Mouse (Mus musculus): Measurements from ENCODE around the gene Epb41l4b.
A peak's percentile ranks its signal among the peaks of the same experiment; 100 is the strongest.

Epb41l4b gene

DNA sequence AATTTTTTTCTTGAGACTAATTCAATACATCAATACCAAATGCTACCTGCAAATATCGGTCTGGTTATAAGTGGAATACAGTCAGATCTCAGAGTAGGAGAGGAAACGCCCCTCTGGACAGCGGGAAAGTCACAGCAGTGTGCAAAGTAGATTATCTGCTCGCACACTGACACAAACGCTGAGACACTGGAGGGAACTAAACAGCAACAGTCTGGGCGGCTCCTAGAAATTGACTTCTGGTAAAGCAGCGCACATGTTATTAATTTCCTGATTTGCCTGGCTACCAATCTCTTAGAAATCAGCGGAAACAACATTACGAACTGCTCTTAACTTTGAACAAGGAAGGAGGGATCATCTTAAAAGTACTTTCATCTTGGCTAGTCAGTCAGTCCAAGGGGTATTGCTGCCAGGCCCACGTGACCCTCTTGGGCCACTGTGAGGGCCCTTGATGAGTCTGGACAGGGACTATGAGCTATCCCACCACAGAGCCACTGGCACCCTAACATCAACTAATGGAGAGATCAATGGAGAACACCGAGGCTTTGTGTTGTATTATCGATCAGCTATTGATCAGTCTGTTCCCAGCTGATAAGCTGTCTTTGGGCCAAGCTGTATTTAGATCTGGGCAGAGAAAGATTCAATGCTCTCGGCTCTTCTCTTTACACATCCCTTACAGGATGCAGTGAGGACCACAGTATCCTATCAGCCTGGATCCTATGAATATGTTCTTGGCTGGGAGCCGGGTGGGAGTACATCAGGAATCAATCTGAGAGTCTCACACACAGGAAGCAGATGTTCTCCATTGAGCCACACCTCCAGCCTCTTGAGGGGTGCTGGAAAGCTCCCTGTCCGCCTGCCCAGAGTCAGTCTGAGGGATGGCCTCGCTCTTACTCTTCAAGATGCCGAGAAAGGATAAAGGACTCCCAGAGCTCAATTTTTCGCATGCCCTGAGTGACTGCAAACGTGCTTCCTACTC, 28.3 kb downstream of the Epb41l4b start:
- DNase-seq (ENCODE audit: extremely low spot score): no peak

- no peak for DNase-seq (ENCODE audit: extremely low spot score)
Observed at GRCm38 (mm10) chr4:57113472-57114216, 29.6 kb downstream of the Epb41l4b start.

DNA sequence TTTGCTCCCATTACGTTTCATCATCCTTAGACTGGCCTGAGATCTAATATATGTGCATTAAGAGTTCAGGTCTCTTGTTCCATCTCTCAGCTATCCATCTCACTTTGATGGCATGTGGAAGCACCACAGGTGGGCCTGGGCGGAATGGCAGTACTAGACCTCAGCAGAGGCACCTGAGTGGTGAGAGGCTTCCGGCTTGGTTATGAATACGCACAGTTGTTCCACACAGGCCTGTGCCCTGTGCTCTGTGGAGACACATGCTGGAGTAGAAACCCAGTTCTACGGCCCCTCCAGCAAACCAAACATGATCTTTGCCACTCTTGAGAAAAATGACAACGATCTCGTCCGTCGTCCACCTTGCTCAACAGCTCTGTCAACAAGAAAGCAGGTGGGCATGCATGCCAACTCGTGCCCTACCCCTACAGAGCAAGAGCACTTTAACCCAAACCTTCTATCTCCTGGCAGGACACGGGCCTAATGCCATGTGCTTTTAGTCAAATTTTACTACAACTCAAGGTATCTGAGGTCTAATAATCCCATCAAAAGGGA, 31.2 kb downstream of the Epb41l4b start:
- DNase-seq (ENCODE audit: extremely low spot score): no peak

DNA sequence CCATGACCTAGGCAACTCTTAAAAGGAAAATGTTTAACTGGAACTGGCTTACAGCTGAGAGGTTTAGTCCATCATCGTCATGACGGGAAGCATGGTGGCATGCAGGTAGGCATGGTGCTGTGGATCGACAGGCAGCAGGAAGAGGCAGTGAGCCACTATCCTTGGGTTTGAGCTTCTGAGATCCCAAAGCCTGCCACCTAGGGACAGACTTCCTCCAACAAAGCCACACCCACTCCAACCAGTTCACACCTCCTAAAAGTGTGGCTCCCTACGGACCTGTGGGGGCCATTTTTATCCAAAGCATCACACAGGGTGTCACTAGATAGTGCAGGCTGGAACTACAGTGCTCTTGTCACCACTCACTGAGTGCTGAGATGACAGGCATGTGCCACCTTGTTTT, 31.8 kb downstream of the Epb41l4b start:
- DNase-seq (ENCODE audit: extremely low spot score): no peak

DNA sequence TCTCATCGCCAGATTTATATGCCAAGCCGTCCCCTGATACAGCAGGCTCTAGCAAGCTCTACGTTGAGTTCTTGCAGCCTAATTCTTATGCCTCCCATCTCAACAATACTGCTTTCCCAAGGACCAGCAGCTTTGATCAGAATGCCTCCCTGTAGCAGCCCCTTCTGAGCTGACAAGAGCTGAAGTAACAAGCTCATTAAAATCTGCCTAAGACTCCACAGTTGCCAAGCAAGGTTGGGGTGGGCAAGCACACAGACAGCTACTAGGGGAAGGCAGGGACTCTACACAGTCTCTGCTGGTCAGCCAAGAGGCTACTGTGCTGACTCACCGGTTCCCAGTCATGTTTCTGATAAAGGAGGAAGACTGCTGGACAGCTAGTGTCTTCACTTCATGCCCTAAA, 33.7 kb downstream of the Epb41l4b start:
- no peak for DNase-seq (ENCODE audit: extremely low spot score)

- DNase-seq (ENCODE audit: extremely low spot score): no peak
Observed at GRCm38 (mm10) chr4:57105339-57105738, 37.9 kb downstream of the Epb41l4b start.

DNA sequence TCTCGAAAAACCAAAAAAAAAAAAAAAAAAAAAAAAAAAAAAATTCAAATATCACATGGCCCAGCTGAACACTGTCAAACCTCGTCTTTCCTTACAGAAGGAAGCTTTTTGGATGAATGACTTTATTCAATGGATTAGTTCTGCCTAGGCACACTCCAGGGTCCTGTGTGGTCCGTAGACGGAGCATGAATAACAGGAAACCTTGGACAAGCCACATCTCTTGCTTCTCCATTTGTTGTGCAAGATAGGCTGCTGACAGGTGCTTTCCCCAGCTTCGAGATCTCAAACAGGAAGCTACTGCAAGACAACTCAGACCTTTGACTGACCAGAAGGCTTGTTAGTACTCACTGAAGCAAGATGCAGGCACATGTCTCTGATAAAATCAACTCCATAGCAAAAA, 39.4 kb downstream of the Epb41l4b start:
- DNase-seq (ENCODE audit: extremely low spot score): no peak

DNA sequence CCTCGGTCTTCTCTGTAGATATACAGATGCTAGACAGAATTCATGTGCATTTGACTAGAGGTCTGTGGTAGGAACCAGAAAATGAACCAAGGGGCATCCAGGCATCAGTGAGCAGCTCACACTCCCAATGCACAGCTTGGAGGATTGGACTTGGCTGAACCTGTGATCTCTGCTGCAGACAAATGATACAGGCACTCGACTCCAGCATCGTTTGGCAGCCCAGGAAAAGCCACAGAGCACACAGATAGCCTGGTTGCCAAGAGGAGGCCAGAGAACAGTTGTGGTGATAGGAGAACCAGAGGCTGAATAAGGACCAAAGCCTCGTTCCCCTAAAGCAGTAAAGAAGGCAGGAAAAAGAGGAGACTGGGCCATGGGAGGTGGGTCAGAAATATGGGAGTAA, 42.1 kb downstream of the Epb41l4b start:
- DNase-seq (ENCODE audit: extremely low spot score): no peak

DNA sequence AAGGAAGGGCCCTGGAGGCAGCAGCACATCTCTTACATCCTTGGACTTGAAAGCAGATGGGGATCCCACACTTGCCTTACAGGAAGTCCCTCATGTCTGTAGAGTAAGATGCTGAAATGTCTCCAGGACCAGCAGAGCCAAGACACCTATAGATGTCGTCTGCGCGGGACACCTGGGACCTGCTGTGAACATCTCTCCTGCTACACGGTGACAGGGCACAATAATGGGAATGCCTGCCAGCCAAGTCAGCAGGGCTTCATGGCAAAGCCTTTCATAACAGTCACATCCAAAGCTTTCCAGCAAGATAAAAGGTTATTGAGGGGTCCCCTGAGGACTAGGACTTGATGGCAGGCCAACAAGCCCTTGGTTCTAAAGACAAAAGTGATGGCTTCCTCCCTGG, 45.8 kb downstream of the Epb41l4b start:
- no peak for DNase-seq (ENCODE audit: extremely low spot score)

- no peak for DNase-seq (ENCODE audit: extremely low spot score)
Observed at GRCm38 (mm10) chr4:57095569-57095968, 47.7 kb downstream of the Epb41l4b start.

DNA sequence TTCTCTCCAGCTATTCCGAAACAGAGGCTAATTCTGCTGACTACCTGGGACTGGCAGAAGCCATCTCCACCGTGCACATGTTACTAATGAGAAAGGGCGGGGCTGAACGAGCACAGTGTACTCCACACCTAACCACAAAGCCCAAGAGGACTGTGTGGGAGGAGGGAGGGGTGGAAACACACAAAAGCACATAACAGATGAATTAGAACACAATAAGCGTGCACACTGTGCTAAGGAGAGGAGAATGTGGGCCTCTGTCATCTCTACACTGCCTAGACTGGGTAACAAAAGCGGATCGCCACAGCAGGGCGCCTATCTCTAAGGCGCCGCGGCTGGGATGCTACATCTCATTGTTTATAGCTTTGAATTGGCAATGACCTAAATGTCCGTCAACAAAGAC, 51.9 kb downstream of the Epb41l4b start:
- DNase-seq (ENCODE audit: extremely low spot score): peak; percentile 23

DNA sequence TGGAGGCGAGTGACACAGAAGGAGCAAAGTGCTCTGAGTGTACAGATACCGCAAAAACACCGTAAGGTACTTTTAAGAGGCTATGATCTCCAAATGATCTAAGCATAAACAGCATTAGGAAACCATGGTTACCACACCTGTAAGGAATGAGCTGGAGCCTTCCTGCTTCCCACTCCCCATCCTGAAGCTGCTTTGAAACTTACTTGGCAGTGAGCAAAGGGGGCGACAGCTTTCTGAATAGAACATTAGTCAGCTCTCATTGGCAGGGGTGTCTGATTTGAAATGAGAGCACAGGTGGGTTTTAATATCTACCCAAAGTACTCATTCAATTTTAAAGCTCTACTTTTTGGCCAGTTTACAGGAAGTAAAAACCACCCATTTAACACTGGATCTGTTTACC, 54.9 kb downstream of the Epb41l4b start:
- DNase-seq (ENCODE audit: extremely low spot score): no peak

GRCm38 (mm10) chr4:57085750-57086400, 57.4 kb downstream of the Epb41l4b start:
- no peak for DNase-seq (ENCODE audit: extremely low spot score)

- no peak for DNase-seq (ENCODE audit: extremely low spot score)
Observed at GRCm38 (mm10) chr4:57083653-57084052, 59.6 kb downstream of the Epb41l4b start.

GRCm38 (mm10) chr4:57082775-57083428, 60.3 kb downstream of the Epb41l4b start:
- no peak for DNase-seq (ENCODE audit: extremely low spot score)

DNA sequence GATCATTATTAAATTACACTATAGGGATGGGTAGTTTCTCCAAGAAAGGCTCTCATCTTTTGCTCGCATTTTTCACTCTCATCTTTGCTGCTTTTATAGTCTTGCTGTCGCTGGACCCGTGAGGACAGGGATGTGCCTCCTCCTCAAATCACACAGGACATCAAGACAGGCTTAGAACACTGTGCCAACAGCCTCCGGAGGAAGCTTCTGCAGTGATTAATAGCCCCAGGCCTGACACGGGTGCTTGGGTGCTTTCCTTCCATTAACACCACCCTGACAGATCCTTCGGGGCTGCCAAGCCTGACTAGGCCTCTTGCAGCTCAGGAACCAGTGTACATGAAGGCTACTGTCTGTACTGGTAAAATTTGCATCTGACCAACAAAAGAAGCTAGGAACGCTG, 61.8 kb downstream of the Epb41l4b start:
- no peak for DNase-seq (ENCODE audit: extremely low spot score)

DNA sequence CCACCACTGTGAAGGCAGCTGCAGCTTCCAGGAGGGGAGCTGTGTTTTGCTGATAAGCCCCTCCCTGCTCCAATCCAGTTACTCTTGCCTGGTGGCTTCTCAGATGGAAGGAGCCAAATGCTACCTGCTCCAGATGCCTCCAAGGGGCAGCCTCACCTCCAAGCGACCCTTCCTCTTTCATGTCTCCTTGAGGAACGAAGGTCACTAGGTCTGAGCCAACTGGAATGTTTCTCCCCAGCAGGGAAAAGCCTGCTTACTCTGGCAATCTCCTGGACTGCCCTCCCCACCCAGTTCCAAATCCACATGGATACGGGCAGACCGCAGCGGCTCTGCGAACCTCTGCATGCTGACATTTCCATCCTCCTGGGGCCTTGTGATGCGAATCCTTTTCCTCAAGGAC, 69.4 kb downstream of the Epb41l4b start:
- DNase-seq (ENCODE audit: extremely low spot score): no peak

- DNase-seq (ENCODE audit: extremely low spot score): no peak
Observed at GRCm38 (mm10) chr4:57073174-57073573, 70.1 kb downstream of the Epb41l4b start.

- DNase-seq (ENCODE audit: extremely low spot score): no peak
Observed at GRCm38 (mm10) chr4:57070640-57071039, 72.6 kb downstream of the Epb41l4b start.

DNA sequence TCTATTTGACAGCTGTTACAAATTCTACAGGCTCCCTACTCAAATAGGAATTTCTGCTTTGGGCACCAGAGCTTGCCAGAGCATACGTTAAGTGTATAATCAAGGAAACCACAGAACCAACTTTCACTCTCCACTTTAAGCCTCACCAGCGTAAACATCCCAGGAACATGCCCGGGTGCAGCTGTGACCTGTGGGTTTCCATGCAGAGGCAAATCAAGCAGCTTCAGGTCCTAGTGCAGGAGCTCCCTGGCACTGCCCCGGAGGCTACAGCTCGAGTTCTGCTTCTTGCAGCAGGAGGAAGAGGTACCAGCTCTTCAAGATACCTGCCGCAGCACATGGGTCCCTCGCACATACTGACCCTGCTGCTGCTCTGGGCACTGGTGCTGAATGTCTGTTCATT, 74.8 kb downstream of the Epb41l4b start:
- DNase-seq (ENCODE audit: extremely low spot score): no peak

DNA sequence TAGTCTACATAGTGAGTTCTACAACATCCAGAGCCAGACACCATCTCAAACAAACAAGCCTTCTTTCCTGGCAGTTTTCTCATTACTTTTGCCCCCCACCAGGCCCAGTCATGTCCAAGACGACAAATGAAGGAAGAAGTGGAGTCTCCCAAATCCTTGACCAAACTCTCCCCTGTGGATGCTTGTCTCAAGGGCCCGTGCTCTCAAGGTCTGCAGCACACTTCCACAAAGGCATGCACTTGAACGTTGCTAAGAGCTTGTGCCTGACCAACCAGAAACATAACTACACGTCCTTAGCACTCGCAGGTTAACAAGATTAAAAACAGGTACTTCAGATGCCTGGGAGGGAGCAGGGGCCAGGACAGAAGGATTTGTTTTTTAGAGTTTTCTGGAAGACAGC, 75.4 kb downstream of the Epb41l4b start:
- DNase-seq (ENCODE audit: extremely low spot score): no peak

DNA sequence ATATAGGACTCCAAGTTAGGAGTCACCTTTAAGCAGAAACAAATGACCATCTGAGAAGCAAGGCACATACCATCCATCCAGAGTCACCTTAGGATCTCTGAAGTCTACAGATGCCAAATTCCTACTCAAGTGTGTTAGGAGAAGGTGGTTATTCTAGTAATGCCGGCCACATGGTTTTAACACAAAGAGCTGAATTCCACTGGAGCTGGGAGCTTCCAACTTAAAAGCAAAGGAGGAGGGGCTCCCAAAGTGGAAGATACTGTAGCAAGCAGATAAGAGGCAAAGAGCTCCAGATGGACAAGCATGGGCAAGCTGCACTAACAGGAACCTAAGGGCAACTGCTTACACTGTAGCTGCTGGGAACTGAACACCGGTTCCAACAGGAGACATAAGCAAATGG, 76.3 kb downstream of the Epb41l4b start:
- DNase-seq (ENCODE audit: extremely low spot score): no peak

Data from embryo, embryonic 9.5 days (tissue).